Mouse (Mus musculus) midbrain, embryonic 10.5 days (tissue): ENCODE measurements around the gene Arl3. TPM values are rescaled to one million over a fixed set of nuclear protein-coding genes. Genes with fewer than 3 reads are reported as not detected.

ENCODE experiments used
- DNase-seq: peaks from one replicate; pipeline ENCODE4 v3.0.0-alpha.2; 2017; ENCODE audit warnings: low spot score
- H3K27ac ChIP-seq: fragments of 300-500 bp; sonication (generic); replicated peaks from 2 replicates; pipeline ENCODE4 v1.5.1; 2016; ENCODE audit warnings: mild to moderate bottlenecking
- H3K27me3 ChIP-seq: fragments of 300-500 bp; sonication (generic); 2 replicates; pipeline ENCODE4 v1.6.1; 2016; ENCODE audit warnings: low read depth, mild to moderate bottlenecking; ENCODE audit not compliant: poor library complexity, severe bottlenecking
- H3K36me3 ChIP-seq: fragments of 300-500 bp; sonication (generic); 2 replicates; pipeline ENCODE4 v1.6.1; 2016; ENCODE audit warnings: mild to moderate bottlenecking, moderate library complexity
- H3K4me1 ChIP-seq: fragments of 300-500 bp; sonication (generic); 2 replicates; pipeline ENCODE4 v1.6.1; 2016
- H3K4me3 ChIP-seq: fragments of 300-500 bp; sonication (generic); 2 replicates; pipeline ENCODE4 v1.5.1; 2016; ENCODE audit warnings: mild to moderate bottlenecking, moderate library complexity
- H3K9me3 ChIP-seq: fragments of 300-500 bp; sonication (generic); replicated peaks from 2 replicates; pipeline ENCODE4 v1.6.1; 2016; ENCODE audit warnings: mild to moderate bottlenecking
- WGBS: fragments of 180-500 bp; shearing (Covaris S2); methylation state at CpG from one replicate; pipeline ENCODE4 v1.1.7; 2016; 5-methylcytosine and 5-hydroxymethylcytosine counted together
- polyA plus RNA-seq: library from polyadenylated mRNA; unstranded; fragments of >200 nt; fragmentation: Nextera tagmentation; extraction: Ambion mirVana; gene quantifications from 2 replicates; pipeline ENCODE4 v1.2.1, GENCODE M21; 2016

The Arl3 gene
- polyA plus RNA-seq, 1 experiment from 2014 or later: 216 TPM

GRCm38 (mm10) chr19:46499836-46500580, 73.0 kb downstream of the Arl3 start:
- Histone ChIP-seq H3K4me3 (peak overlapping the region; percentile 91), H3K27me3 (no peaks in the 10 kb centered on the region), H3K9me3 (no peaks in the 10 kb centered on the region), H3K27ac (peak overlapping the region; percentile 99), H3K36me3 (peaks cover 9% of the 10 kb centered on the region), H3K4me1 (peaks cover 26% of the 10 kb centered on the region)
- 0% methylated on average over 49 of the region's 52 CpGs for WGBS
- DNase-seq: peak; percentile 99

GRCm38 (mm10) chr19:46499539-46499835, 73.5 kb downstream of the Arl3 start:
- peak overlapping the region; percentile 91 for H3K4me3 ChIP-seq
- WGBS: 5% methylated on average over 3 of the region's 3 CpGs

GRCm38 (mm10) chr19:46497230-46497629, 75.8 kb downstream of the Arl3 start:
- 69% methylated on average over 2 of the region's 2 CpGs for WGBS
- H3K4me3 ChIP-seq: no peak overlapping the region
- H3K27ac ChIP-seq: no peak overlapping the region
- H3K36me3 ChIP-seq: no peaks in the 10 kb centered on the region
- H3K27me3 ChIP-seq: no peaks in the 10 kb centered on the region
- H3K9me3 ChIP-seq: no peaks in the 10 kb centered on the region
- H3K4me1 ChIP-seq: peaks cover 7% of the 10 kb centered on the region
- DNase-seq: no peak

More at GRCm38 (mm10) chr19:46499539-46499835, 73.5 kb downstream of the Arl3 start:
- no peaks in the 10 kb centered on the region for H3K27me3 ChIP-seq
- peaks cover 21% of the 10 kb centered on the region for H3K4me1 ChIP-seq
- H3K36me3 ChIP-seq: peaks cover 4% of the 10 kb centered on the region
- DNase-seq: no peak
- H3K27ac ChIP-seq: peak overlapping the region; percentile 99
- no peaks in the 10 kb centered on the region for H3K9me3 ChIP-seq

GRCm38 (mm10) chr19:46495136-46495535, 77.9 kb downstream of the Arl3 start:
- Histone ChIP-seq H3K27ac (no peak overlapping the region), H3K4me3 (no peak overlapping the region), H3K4me1 (peaks cover 14% of the 10 kb centered on the region), H3K27me3 (no peaks in the 10 kb centered on the region), H3K9me3 (no peaks in the 10 kb centered on the region), H3K36me3 (no peaks in the 10 kb centered on the region)
- DNase-seq: no peak
- 89% methylated on average over 8 of the region's 8 CpGs for WGBS

- Histone ChIP-seq H3K36me3 (peaks cover 26% of the 10 kb centered on the region), H3K27ac (peak overlapping the region; percentile 72), H3K27me3 (no peaks in the 10 kb centered on the region), H3K9me3 (no peaks in the 10 kb centered on the region), H3K4me3 (no peak overlapping the region), H3K4me1 (peaks cover 25% of the 10 kb centered on the region)
- 13% methylated on average over 2 of the region's 2 CpGs for WGBS
- no peak for DNase-seq
Observed at GRCm38 (mm10) chr19:46490634-46491033, 82.4 kb downstream of the Arl3 start.

GRCm38 (mm10) chr19:46489448-46489847, 83.5 kb downstream of the Arl3 start:
- Histone ChIP-seq H3K4me3 (no peak overlapping the region), H3K27me3 (no peaks in the 10 kb centered on the region), H3K4me1 (peaks cover 36% of the 10 kb centered on the region), H3K36me3 (peaks cover 38% of the 10 kb centered on the region), H3K9me3 (no peaks in the 10 kb centered on the region), H3K27ac (no peak overlapping the region; the same call in 1 of the 2 replicates)
- 90% methylated on average over 1 of the region's 1 CpGs for WGBS
- DNase-seq: no peak

GRCm38 (mm10) chr19:46486709-46487108, 86.3 kb downstream of the Arl3 start:
- Histone ChIP-seq H3K27ac (peak overlapping the region; percentile 55), H3K4me3 (no peak overlapping the region), H3K27me3 (no peaks in the 10 kb centered on the region), H3K9me3 (no peaks in the 10 kb centered on the region), H3K4me1 (peaks cover 64% of the 10 kb centered on the region), H3K36me3 (peaks cover 47% of the 10 kb centered on the region)
- WGBS: 76% methylated on average over 2 of the region's 2 CpGs
- DNase-seq: no peak

- H3K36me3 ChIP-seq: peaks cover 47% of the 10 kb centered on the region
- 82% methylated on average over 9 of the region's 9 CpGs for WGBS
- H3K9me3 ChIP-seq: no peaks in the 10 kb centered on the region
- H3K27ac ChIP-seq: 0 out of 2 replicates have a peak overlapping the region, but pooled peaks have one; percentile 14
- H3K4me3 ChIP-seq: no peak overlapping the region
- no peak for DNase-seq
- H3K4me1 ChIP-seq: peaks cover 71% of the 10 kb centered on the region
- H3K27me3 ChIP-seq: no peaks in the 10 kb centered on the region
Observed at GRCm38 (mm10) chr19:46485847-46486246, 87.2 kb downstream of the Arl3 start.

- Histone ChIP-seq H3K4me3 (no peak overlapping the region), H3K9me3 (no peaks in the 10 kb centered on the region), H3K27ac (peak overlapping the region; percentile 65; the same call in 1 of the 2 replicates), H3K4me1 (peaks cover 74% of the 10 kb centered on the region), H3K27me3 (no peaks in the 10 kb centered on the region), H3K36me3 (peaks cover 60% of the 10 kb centered on the region)
- no peak for DNase-seq
- WGBS: 75% methylated on average over 5 of the region's 5 CpGs
Observed at GRCm38 (mm10) chr19:46484518-46484917, 88.5 kb downstream of the Arl3 start.

GRCm38 (mm10) chr19:46483701-46484328, 89.2 kb downstream of the Arl3 start:
- H3K27ac ChIP-seq: peak overlapping the region; percentile 65
- WGBS: 77% methylated on average over 15 of the region's 15 CpGs
- H3K36me3 ChIP-seq: peaks cover 67% of the 10 kb centered on the region

GRCm38 (mm10) chr19:46482896-46483516, 90.0 kb downstream of the Arl3 start:
- no peaks in the 10 kb centered on the region for H3K27me3 ChIP-seq
- no peak for DNase-seq
- H3K36me3 ChIP-seq: peaks cover 73% of the 10 kb centered on the region
- 33% methylated on average over 17 of the region's 17 CpGs for WGBS
- peak overlapping the region; percentile 71 for H3K27ac ChIP-seq
- no peak overlapping the region for H3K4me3 ChIP-seq
- no peaks in the 10 kb centered on the region for H3K9me3 ChIP-seq
- H3K4me1 ChIP-seq: peaks cover 89% of the 10 kb centered on the region

More at GRCm38 (mm10) chr19:46483701-46484328, 89.2 kb downstream of the Arl3 start:
- no peak for DNase-seq
- H3K9me3 ChIP-seq: no peaks in the 10 kb centered on the region
- no peaks in the 10 kb centered on the region for H3K27me3 ChIP-seq
- H3K4me1 ChIP-seq: peaks cover 81% of the 10 kb centered on the region
- no peak overlapping the region for H3K4me3 ChIP-seq

- no peak for DNase-seq
- 15% methylated on average over 4 of the region's 4 CpGs for WGBS
- H3K27me3 ChIP-seq: no peaks in the 10 kb centered on the region
- H3K36me3 ChIP-seq: peaks cover 74% of the 10 kb centered on the region
- H3K4me1 ChIP-seq: peaks cover 99% of the 10 kb centered on the region
- H3K9me3 ChIP-seq: no peaks in the 10 kb centered on the region
- H3K4me3 ChIP-seq: peak overlapping the region; percentile 22; the same call in 1 of the 2 replicates
- peak overlapping the region; percentile 71 for H3K27ac ChIP-seq
Observed at GRCm38 (mm10) chr19:46481756-46482155, 91.2 kb downstream of the Arl3 start.

GRCm38 (mm10) chr19:46481352-46481751, 91.6 kb downstream of the Arl3 start:
- Histone ChIP-seq H3K27ac (peak overlapping the region; percentile 71), H3K9me3 (no peaks in the 10 kb centered on the region), H3K27me3 (no peaks in the 10 kb centered on the region), H3K36me3 (peaks cover 72% of the 10 kb centered on the region), H3K4me3 (peak overlapping the region; percentile 22; the same call in 1 of the 2 replicates), H3K4me1 (peaks cover 99% of the 10 kb centered on the region)
- no peak for DNase-seq
- 12% methylated on average over 3 of the region's 3 CpGs for WGBS
